ENCODE assay signal across 25 mouse cellular contexts in the genomic region with DNA sequence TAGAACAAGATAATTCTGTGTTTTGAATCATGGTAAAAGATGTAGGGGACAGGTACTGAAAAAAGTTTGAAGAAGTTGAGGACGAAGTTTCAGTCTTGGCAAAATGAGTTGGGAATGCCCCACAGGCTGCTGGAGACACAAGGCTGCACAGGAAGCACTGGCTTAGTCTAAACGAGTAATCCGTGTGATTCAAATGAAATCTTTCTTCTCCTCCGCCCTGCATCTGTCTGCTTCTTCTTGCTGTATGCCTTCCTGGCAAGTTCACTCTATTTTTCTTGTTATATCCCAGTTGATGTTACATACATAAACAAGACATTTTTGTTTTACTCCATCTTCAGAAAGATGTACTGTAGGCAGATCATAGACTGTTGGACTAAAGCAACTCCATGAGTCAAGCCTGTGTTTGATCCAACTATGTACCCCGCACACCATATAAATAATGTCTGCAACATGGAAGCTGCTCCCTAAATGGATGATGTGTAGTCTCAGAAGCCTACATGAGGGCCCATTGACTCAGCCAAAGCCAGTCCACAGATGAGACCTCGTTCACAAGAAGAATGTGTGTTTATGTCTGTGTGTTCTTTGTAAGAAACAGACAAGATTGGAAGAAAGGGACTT.
A peak's percentile ranks its signal among the peaks of the same experiment; 100 is the strongest.
DNase-seq lines count a peak whose midpoint lies in the region; ATAC-seq and TF ChIP-seq lines count a peak whose summit lies in the region.
"Had no signal": no experiment of that assay in that cellular context is flagged by ENCODE, and none has a peak within 500 bp of the region (broad histone marks: within the 10 kb centered on the region; RNA-seq: fewer than 3 reads in every experiment).

No protein-coding gene starts in this region.

- no peaks in the 10 kb centered on the region for H3K9me3 ChIP-seq in lung, embryonic 16.5 days (ENCODE audit: control insufficient read depth, low read length)
- H3K9me3 ChIP-seq in midbrain, embryonic 11.5 days (ENCODE audit: control insufficient read depth, low read length) = no peaks in the 10 kb centered on the region
- H3K9me3 ChIP-seq in midbrain, embryonic 14.5 days (ENCODE audit: control insufficient read depth, low read length) = no peaks in the 10 kb centered on the region
- H3K9me3 ChIP-seq: embryonic facial prominence, embryonic 12.5 days; embryonic facial prominence, embryonic 15.5 days; heart, embryonic 10.5 days; heart, embryonic 13.5 days had no signal

- no peak for DNase-seq in frontal cortex, postnatal 10 days (ENCODE audit: low spot score in 2 of 2)
- DNase-seq in lung, adult 2 months = no peak
- DNase-seq in midbrain, embryonic 11.5 days (ENCODE audit: low spot score, missing footprints) = peak; percentile 8
- no peak for DNase-seq in midbrain, embryonic 14.5 days
- DNase-seq: adrenal gland, adult 8-10 months; adrenal gland, postnatal 25 days; cerebellum, adult 18-20 months; cerebellum, adult 9-11 months; cerebellum, postnatal 25 days; forebrain, postnatal 0 days; gastrocnemius, postnatal 10 days; gastrocnemius, postnatal 36 days; heart, adult 2 months; heart, postnatal 14 days; heart, postnatal 4 days had no signal

- H3K4me2 ChIP-seq in lung, embryonic 16.5 days (ENCODE audit: low read depth, low read length) = no peak overlapping the region
- H3K4me2 ChIP-seq in midbrain, embryonic 11.5 days = no peak overlapping the region
- no peak overlapping the region for H3K4me2 ChIP-seq in midbrain, embryonic 14.5 days (ENCODE audit: low read length)
- H3K4me2 ChIP-seq: embryonic facial prominence, embryonic 12.5 days; embryonic facial prominence, embryonic 15.5 days; heart, embryonic 13.5 days; hindbrain, embryonic 14.5 days had no signal

- WGBS in lung, embryonic 16.5 days = 49% methylated on average over 6 of the region's 6 CpGs
- whole genome bisulfite sequencing in lung, adult 2 months = 70% methylated on average over 6 of the region's 6 CpGs
- 86% methylated on average over 6 of the region's 6 CpGs for WGBS in midbrain, embryonic 11.5 days
- 89% methylated on average over 6 of the region's 6 CpGs for WGBS in midbrain, embryonic 14.5 days

- no peak overlapping the region for H3K4me3 ChIP-seq in lung, embryonic 16.5 days (ENCODE audit: low read length)
- no peak overlapping the region for H3K4me3 ChIP-seq in lung, adult 2 months (replicated peaks; ENCODE audit: extremely low read depth, low read depth, low read length)
- H3K4me3 ChIP-seq in midbrain, embryonic 11.5 days (ENCODE audit: low read depth, low read length) = no peak overlapping the region
- H3K4me3 ChIP-seq in midbrain, embryonic 14.5 days (replicated peaks; ENCODE audit: low read depth, low read length) = no peak overlapping the region
- H3K4me3 ChIP-seq: embryonic facial prominence, embryonic 12.5 days; embryonic facial prominence, embryonic 15.5 days; heart, adult 2 months; heart, embryonic 10.5 days; heart, embryonic 13.5 days had no signal

- ATAC-seq in frontal cortex, adult (ENCODE audit: low TSS enrichment) = peak; percentile 38; the same call in 1 of the 2 replicates
- ATAC-seq in lung, embryonic 16.5 days (ENCODE audit: low read depth) = peak; percentile 88
- ATAC-seq in midbrain, embryonic 11.5 days (ENCODE audit: low FRiP score) = no peak
- ATAC-seq in midbrain, embryonic 14.5 days (ENCODE audit: low FRiP score, low TSS enrichment) = no peak
- ATAC-seq: activated CD4-positive, CD25-positive, alpha-beta regulatory T cell, adult 4 months; forebrain, embryonic 14.5 days; forebrain, postnatal 0 days; hindbrain, postnatal 0 days had no signal

- TF ChIP-seq CTCF in lung, adult 2 months (IDR thresholded peaks at IDR 0.05; ENCODE audit: insufficient read depth, low read length) = no peak

- H3K36me3 ChIP-seq in lung, embryonic 16.5 days (ENCODE audit: control insufficient read depth, insufficient read depth, low read length) = no peaks in the 10 kb centered on the region
- H3K36me3 ChIP-seq in midbrain, embryonic 11.5 days (ENCODE audit: control insufficient read depth, insufficient read depth, low read length) = no peaks in the 10 kb centered on the region
- no peaks in the 10 kb centered on the region for H3K36me3 ChIP-seq in midbrain, embryonic 14.5 days (ENCODE audit: control insufficient read depth, insufficient read depth, low read length)
- H3K36me3 ChIP-seq: embryonic facial prominence, embryonic 12.5 days; embryonic facial prominence, embryonic 15.5 days; heart, embryonic 10.5 days; heart, embryonic 13.5 days had no signal

- H3K9ac ChIP-seq in lung, embryonic 16.5 days (ENCODE audit: low read length) = no peak overlapping the region
- H3K9ac ChIP-seq in midbrain, embryonic 11.5 days (ENCODE audit: low read length) = no peak overlapping the region
- no peak overlapping the region for H3K9ac ChIP-seq in midbrain, embryonic 14.5 days (replicated peaks; ENCODE audit: low read length)
- H3K9ac ChIP-seq: embryonic facial prominence, embryonic 12.5 days; embryonic facial prominence, embryonic 15.5 days; forebrain, postnatal 0 days; heart, embryonic 13.5 days; hindbrain, embryonic 14.5 days had no signal

- H3K4me1 ChIP-seq in lung, embryonic 16.5 days (replicated peaks; ENCODE audit: control insufficient read depth, insufficient read depth, low read length) = no peaks in the 10 kb centered on the region
- no peaks in the 10 kb centered on the region for H3K4me1 ChIP-seq in lung, adult 2 months (ENCODE audit: control insufficient read depth, insufficient read depth, low read length)
- H3K4me1 ChIP-seq in midbrain, embryonic 11.5 days (ENCODE audit: control insufficient read depth, insufficient read depth, low read length) = no peaks in the 10 kb centered on the region
- no peaks in the 10 kb centered on the region for H3K4me1 ChIP-seq in midbrain, embryonic 14.5 days (ENCODE audit: control insufficient read depth, insufficient read depth, low read length)
- H3K4me1 ChIP-seq: embryonic facial prominence, embryonic 12.5 days; embryonic facial prominence, embryonic 15.5 days; heart, embryonic 10.5 days; heart, embryonic 13.5 days had no signal

- TF ChIP-seq POLR2A in lung, adult 2 months (IDR thresholded peaks at IDR 0.05; ENCODE audit: borderline replicate concordance, extremely low read depth, low read depth, low read length) = no peak

- no peak overlapping the region for H3K27ac ChIP-seq in lung, embryonic 16.5 days (ENCODE audit: low read length)
- H3K27ac ChIP-seq in midbrain, embryonic 11.5 days (ENCODE audit: low read depth, low read length) = no peak overlapping the region
- no peak overlapping the region for H3K27ac ChIP-seq in midbrain, embryonic 14.5 days (replicated peaks; ENCODE audit: low read depth, low read length)
- H3K27ac ChIP-seq: embryonic facial prominence, embryonic 12.5 days; embryonic facial prominence, embryonic 15.5 days; heart, adult 2 months; heart, embryonic 10.5 days; heart, embryonic 13.5 days; hindbrain, embryonic 14.5 days; hindbrain, postnatal 0 days had no signal

- H3K27me3 ChIP-seq in lung, embryonic 16.5 days (ENCODE audit: control insufficient read depth, insufficient read depth, low read depth, low read length) = no peaks in the 10 kb centered on the region
- no peaks in the 10 kb centered on the region for H3K27me3 ChIP-seq in midbrain, embryonic 11.5 days (ENCODE audit: control insufficient read depth, insufficient read depth, low read length)
- H3K27me3 ChIP-seq in midbrain, embryonic 14.5 days (ENCODE audit: control insufficient read depth, insufficient read depth, low read length) = no peaks in the 10 kb centered on the region
- H3K27me3 ChIP-seq: embryonic facial prominence, embryonic 12.5 days; embryonic facial prominence, embryonic 15.5 days; heart, embryonic 13.5 days had no signal

Comparison
In these comparisons a context has a peak if more than half of its experiments do, and no peak if none do; other contexts are left out.
1. ATAC-seq: peak in frontal cortex, adult (single experiment) and lung, embryonic 16.5 days (single experiment); none in midbrain, embryonic 11.5 days (single experiment) and midbrain, embryonic 14.5 days (single experiment).